Mouse (Mus musculus) liver, adult 2 months (tissue): ENCODE results near the gene Adamts18. TPM values are rescaled to one million over a fixed set of nuclear protein-coding genes. Genes with fewer than 3 reads are reported as not detected.

ENCODE experiments used
- DNase-seq: peaks from one replicate; pipeline ENCODE4 v3.0.0-alpha.2; 2011; ENCODE audit warnings: low read depth, low spot score; ENCODE audit errors: extremely low read depth
- H3K27ac ChIP-seq: fragments of 200-500 bp; replicated peaks from 2 replicates; pipeline ENCODE4 v1.5.1; 2012; ENCODE audit warnings: low read depth, mild to moderate bottlenecking, control low read depth, inconsistent platforms, low read length; ENCODE audit not compliant: insufficient read depth
- H3K27me3 ChIP-seq: fragments of 200-500 bp; 2 replicates; pipeline ENCODE4 v1.6.1; 2012; ENCODE audit warnings: mild to moderate bottlenecking, moderate library complexity, low read length, inconsistent platforms; ENCODE audit not compliant: control insufficient read depth, insufficient read depth
- H3K36me3 ChIP-seq: fragments of 200-500 bp; 2 replicates; pipeline ENCODE4 v1.6.1; 2012; ENCODE audit warnings: low read length, inconsistent platforms; ENCODE audit not compliant: control insufficient read depth, insufficient read depth
- H3K4me1 ChIP-seq: fragments of 200-500 bp; 2 replicates; pipeline ENCODE4 v1.6.1; 2011; ENCODE audit warnings: low read length; ENCODE audit not compliant: control insufficient read depth, insufficient read depth
- H3K4me3 ChIP-seq: fragments of 200-500 bp; 2 replicates; pipeline ENCODE4 v1.5.1; 2011; ENCODE audit warnings: low read depth, mild to moderate bottlenecking, control low read depth, low read length, moderate library complexity; ENCODE audit not compliant: insufficient read depth
- H3K79me2 ChIP-seq: fragments of 200-500 bp; 2 replicates; pipeline ENCODE4 v1.6.1; 2012; ENCODE audit warnings: inconsistent platforms, mild to moderate bottlenecking, low read length, moderate library complexity; ENCODE audit not compliant: control insufficient read depth, insufficient read depth
- H3K9ac ChIP-seq: fragments of 200-500 bp; 2 replicates; pipeline ENCODE4 v1.6.1; 2012; ENCODE audit warnings: low read depth, mild to moderate bottlenecking, control low read depth, inconsistent platforms, low read length
- CTCF ChIP-seq: fragments of 200-500 bp; IDR thresholded peaks from 2 replicates; pipeline ENCODE4 v1.5.1; 2011; ENCODE audit warnings: low read depth, low read length, control low read depth
- POLR2A ChIP-seq: fragments of 200-500 bp; IDR thresholded peaks from 2 replicates; pipeline ENCODE4 v1.6.1; 2011; ENCODE audit warnings: low read length, control low read depth; ENCODE audit not compliant: insufficient read depth; ENCODE audit errors: extremely low read depth
- WGBS: fragments of 180-500 bp; shearing (Covaris S2); methylation state at CpG from one replicate; pipeline ENCODE4 v1.1.7; 2018; 5-methylcytosine and 5-hydroxymethylcytosine counted together
- polyA plus RNA-seq: library from polyadenylated mRNA; depleted of rRNA; stranded (reverse); fragments of >200 nt; gene quantifications from 2 replicates; pipeline ENCODE4 v1.2.3, GENCODE M21; 2012
- total RNA-seq: library from RNA; depleted of rRNA; stranded (reverse); fragments of >200 nt; gene quantifications from 2 replicates; pipeline ENCODE4 v1.2.3, GENCODE M21; 2014

Adamts18 gene
- total and polyA plus RNA-seq, 2 experiments = under 0.01 TPM; not detected in 1

GRCm38 (mm10) chr8:113859890-113860683 lies 11.5 kb upstream of the Adamts18 start:
- no peaks in the 10 kb centered on the region for H3K36me3 ChIP-seq
- no peak overlapping the region for H3K9ac ChIP-seq
- WGBS = 81% methylated on average over 12 of the region's 12 CpGs
- TF ChIP-seq CTCF = no peak
- TF ChIP-seq POLR2A = no peak
- H3K4me3 ChIP-seq = no peak overlapping the region
- DNase-seq = no peak
- no peak overlapping the region for H3K27ac ChIP-seq
- no peaks in the 10 kb centered on the region for H3K79me2 ChIP-seq
- no peaks in the 10 kb centered on the region for H3K27me3 ChIP-seq
- no peaks in the 10 kb centered on the region for H3K4me1 ChIP-seq

GRCm38 (mm10) chr8:113858801-113859200 lies 10.3 kb upstream of the Adamts18 start:
- WGBS = 60% methylated on average over 7 of the region's 7 CpGs
- H3K4me3 ChIP-seq = no peak overlapping the region
- no peak overlapping the region for H3K9ac ChIP-seq
- H3K79me2 ChIP-seq = no peaks in the 10 kb centered on the region
- H3K4me1 ChIP-seq = no peaks in the 10 kb centered on the region
- no peak overlapping the region for H3K27ac ChIP-seq
- no peak for TF ChIP-seq POLR2A
- no peak for TF ChIP-seq CTCF
- DNase-seq = no peak
- no peaks in the 10 kb centered on the region for H3K36me3 ChIP-seq
- H3K27me3 ChIP-seq = no peaks in the 10 kb centered on the region

- Histone ChIP-seq H3K27ac (no peak overlapping the region), H3K27me3 (no peaks in the 10 kb centered on the region; the same call in 1 of the 2 replicates), H3K79me2 (no peaks in the 10 kb centered on the region), H3K9ac (no peak overlapping the region), H3K36me3 (no peaks in the 10 kb centered on the region), H3K4me3 (no peak overlapping the region), H3K4me1 (no peaks in the 10 kb centered on the region)
- no peak for DNase-seq
- WGBS = 77% methylated on average over 8 of the region's 8 CpGs
- TF ChIP-seq POLR2A = no peak
- TF ChIP-seq CTCF = no peak
These were observed 6.2 kb upstream of the Adamts18 start for GRCm38 (mm10) chr8:113854622-113855293.

GRCm38 (mm10) chr8:113853714-113854113 lies 5.2 kb upstream of the Adamts18 start:
- TF ChIP-seq CTCF (no peak), POLR2A (no peak)
- 83% methylated on average over 4 of the region's 4 CpGs for WGBS

GRCm38 (mm10) chr8:113851655-113852054 lies 3.1 kb upstream of the Adamts18 start:
- DNase-seq = peak; percentile 13
- no peak overlapping the region for H3K4me3 ChIP-seq
- H3K4me1 ChIP-seq = no peaks in the 10 kb centered on the region
- WGBS = 39% methylated on average over 4 of the region's 4 CpGs
- no peak overlapping the region for H3K27ac ChIP-seq
- peaks cover 5% of the 10 kb centered on the region for H3K27me3 ChIP-seq
- H3K36me3 ChIP-seq = no peaks in the 10 kb centered on the region
- H3K9ac ChIP-seq = no peak overlapping the region
- TF ChIP-seq CTCF (peak; percentile 48; the same call in 1 of the 2 replicates), POLR2A (no peak)
- no peaks in the 10 kb centered on the region for H3K79me2 ChIP-seq

More at GRCm38 (mm10) chr8:113853714-113854113, 5.2 kb upstream of the Adamts18 start:
- H3K79me2 ChIP-seq = no peaks in the 10 kb centered on the region
- H3K4me1 ChIP-seq = no peaks in the 10 kb centered on the region
- H3K9ac ChIP-seq = no peak overlapping the region
- no peak for DNase-seq
- H3K36me3 ChIP-seq = no peaks in the 10 kb centered on the region
- no peak overlapping the region for H3K27ac ChIP-seq
- H3K4me3 ChIP-seq = no peak overlapping the region
- no peaks in the 10 kb centered on the region; the same call in 1 of the 2 replicates for H3K27me3 ChIP-seq
